Mouse (Mus musculus): ENCODE measurements around the gene Jsrp1. TPM values are rescaled to one million over a fixed set of nuclear protein-coding genes. Genes with fewer than 3 reads are reported as not detected.

Jsrp1 gene
- polyA plus RNA-seq, 1 experiment from 2014 or later = 5.6 TPM

GRCm38 (mm10) chr10:80808099-80808984 is 5.0 kb downstream of the Jsrp1 start:
- Histone ChIP-seq H3K9me3 (replicated peaks; ENCODE audit: control insufficient read depth, low read length) (no peaks in the 10 kb centered on the region), H3K4me1 (ENCODE audit: control insufficient read depth, insufficient read depth, low read length) (peaks cover 50% of the 10 kb centered on the region), H3K4me2 (ENCODE audit: low read depth, low read length) (peak overlapping the region; percentile 89), H3K27ac (ENCODE audit: low read length) (peak overlapping the region; percentile 84), H3K27me3 (ENCODE audit: control insufficient read depth, insufficient read depth, low read length) (peaks cover 4% of the 10 kb centered on the region; the same call in 1 of the 2 replicates), H3K9ac (ENCODE audit: low read length) (peak overlapping the region; percentile 67), H3K36me3 (ENCODE audit: control insufficient read depth, insufficient read depth) (peaks cover 11% of the 10 kb centered on the region), H3K4me3 (ENCODE audit: low read length) (peak overlapping the region; percentile 29)
- WGBS = 25% methylated on average over 40 of the region's 40 CpGs
- no peak for ATAC-seq (replicated peaks; ENCODE audit: extremely low read depth, insufficient read depth, low FRiP score)

GRCm38 (mm10) chr10:80807057-80807627 is 6.2 kb downstream of the Jsrp1 start:
- Histone ChIP-seq H3K4me3 (ENCODE audit: low read length) (peak overlapping the region; percentile 57), H3K9me3 (replicated peaks; ENCODE audit: control insufficient read depth, low read length) (no peaks in the 10 kb centered on the region), H3K27me3 (ENCODE audit: control insufficient read depth, insufficient read depth, low read length) (peaks cover 2% of the 10 kb centered on the region; the same call in 1 of the 2 replicates), H3K4me2 (ENCODE audit: low read depth, low read length) (peak overlapping the region; percentile 89), H3K4me1 (ENCODE audit: control insufficient read depth, insufficient read depth, low read length) (peaks cover 50% of the 10 kb centered on the region), H3K36me3 (ENCODE audit: control insufficient read depth, insufficient read depth) (peaks cover 23% of the 10 kb centered on the region), H3K9ac (ENCODE audit: low read length) (peak overlapping the region; percentile 73), H3K27ac (ENCODE audit: low read length) (peak overlapping the region; percentile 84)
- WGBS = under 1% methylated on average over 58 of the region's 58 CpGs
- ATAC-seq (replicated peaks; ENCODE audit: extremely low read depth, insufficient read depth, low FRiP score) = peak; percentile 75

GRCm38 (mm10) chr10:80806341-80807056 is 6.8 kb downstream of the Jsrp1 start:
- Histone ChIP-seq H3K9ac (ENCODE audit: low read length) (peak overlapping the region; percentile 73), H3K36me3 (ENCODE audit: control insufficient read depth, insufficient read depth) (peaks cover 30% of the 10 kb centered on the region), H3K4me1 (ENCODE audit: control insufficient read depth, insufficient read depth, low read length) (peaks cover 50% of the 10 kb centered on the region), H3K9me3 (replicated peaks; ENCODE audit: control insufficient read depth, low read length) (no peaks in the 10 kb centered on the region), H3K27me3 (ENCODE audit: control insufficient read depth, insufficient read depth, low read length) (peaks cover 2% of the 10 kb centered on the region; the same call in 1 of the 2 replicates), H3K4me3 (ENCODE audit: low read length) (peak overlapping the region; percentile 57), H3K4me2 (ENCODE audit: low read depth, low read length) (peak overlapping the region; percentile 89), H3K27ac (ENCODE audit: low read length) (peak overlapping the region; percentile 84)
- 50% methylated on average over 34 of the region's 34 CpGs for WGBS
- no peak for ATAC-seq (replicated peaks; ENCODE audit: extremely low read depth, insufficient read depth, low FRiP score)

- H3K4me1 ChIP-seq (ENCODE audit: control insufficient read depth, insufficient read depth, low read length) = peaks cover 50% of the 10 kb centered on the region
- H3K36me3 ChIP-seq (ENCODE audit: control insufficient read depth, insufficient read depth) = peaks cover 34% of the 10 kb centered on the region
- ATAC-seq (replicated peaks; ENCODE audit: extremely low read depth, insufficient read depth, low FRiP score) = peak; percentile 25; the same call in 1 of the 2 replicates
- peaks cover 2% of the 10 kb centered on the region; the same call in 1 of the 2 replicates for H3K27me3 ChIP-seq (ENCODE audit: control insufficient read depth, insufficient read depth, low read length)
- H3K4me3 ChIP-seq (ENCODE audit: low read length) = no peak overlapping the region
- H3K9me3 ChIP-seq (replicated peaks; ENCODE audit: control insufficient read depth, low read length) = no peaks in the 10 kb centered on the region
- H3K9ac ChIP-seq (ENCODE audit: low read length) = no peak overlapping the region
- WGBS = 16% methylated on average over 3 of the region's 3 CpGs
- no peak overlapping the region for H3K4me2 ChIP-seq (ENCODE audit: low read depth, low read length)
- H3K27ac ChIP-seq (ENCODE audit: low read length) = no peak overlapping the region
Measured at GRCm38 (mm10) chr10:80805925-80806324, 7.4 kb downstream of the Jsrp1 start.

GRCm38 (mm10) chr10:80805322-80805721 is 8.0 kb downstream of the Jsrp1 start:
- H3K36me3 ChIP-seq (ENCODE audit: control insufficient read depth, insufficient read depth) = peaks cover 34% of the 10 kb centered on the region
- no peak overlapping the region for H3K27ac ChIP-seq (ENCODE audit: low read length)
- 78% methylated on average over 5 of the region's 5 CpGs for WGBS
- H3K27me3 ChIP-seq (ENCODE audit: control insufficient read depth, insufficient read depth, low read length) = peaks cover 2% of the 10 kb centered on the region; the same call in 1 of the 2 replicates
- H3K4me2 ChIP-seq (ENCODE audit: low read depth, low read length) = no peak overlapping the region
- ATAC-seq (replicated peaks; ENCODE audit: extremely low read depth, insufficient read depth, low FRiP score) = no peak
- H3K4me3 ChIP-seq (ENCODE audit: low read length) = no peak overlapping the region
- peaks cover 48% of the 10 kb centered on the region for H3K4me1 ChIP-seq (ENCODE audit: control insufficient read depth, insufficient read depth, low read length)
- H3K9ac ChIP-seq (ENCODE audit: low read length) = peak overlapping the region; percentile 49; the same call in 1 of the 2 replicates
- H3K9me3 ChIP-seq (replicated peaks; ENCODE audit: control insufficient read depth, low read length) = no peaks in the 10 kb centered on the region

GRCm38 (mm10) chr10:80804916-80805315 is 8.4 kb downstream of the Jsrp1 start, which contains the start of gene Amh:
Gene Amh, plus strand, starts transcription at chr10:80805243.
- no peak within 1 kb of the TSS for H3K4me3 ChIP-seq (ENCODE audit: low read length)
- 49% methylated on average over 6 of the region's 6 CpGs for WGBS
- H3K27ac ChIP-seq (ENCODE audit: low read length) = no peak within 1 kb of the TSS
- no peak within 1 kb of the TSS for H3K4me2 ChIP-seq (ENCODE audit: low read depth, low read length)
- H3K27me3 ChIP-seq (ENCODE audit: control insufficient read depth, insufficient read depth, low read length) = peaks cover 2% of the 10 kb centered on the region; the same call in 1 of the 2 replicates
- no peaks in the 10 kb centered on the region for H3K9me3 ChIP-seq (replicated peaks; ENCODE audit: control insufficient read depth, low read length)
- ATAC-seq (replicated peaks; ENCODE audit: extremely low read depth, insufficient read depth, low FRiP score) = no peak
- peak within 1 kb of the TSS; percentile 49; the same call in 1 of the 2 replicates for H3K9ac ChIP-seq (ENCODE audit: low read length)
- peaks cover 47% of the 10 kb centered on the region for H3K4me1 ChIP-seq (ENCODE audit: control insufficient read depth, insufficient read depth, low read length)
- H3K36me3 ChIP-seq (ENCODE audit: control insufficient read depth, insufficient read depth) = peaks cover 37% of the 10 kb centered on the region

- ATAC-seq (replicated peaks; ENCODE audit: extremely low read depth, insufficient read depth, low FRiP score) = no peak
- WGBS = 97% methylated on average over 2 of the region's 2 CpGs
- Histone ChIP-seq H3K36me3 (ENCODE audit: control insufficient read depth, insufficient read depth) (peaks cover 37% of the 10 kb centered on the region), H3K4me1 (ENCODE audit: control insufficient read depth, insufficient read depth, low read length) (peaks cover 48% of the 10 kb centered on the region), H3K4me3 (ENCODE audit: low read length) (no peak overlapping the region), H3K27ac (ENCODE audit: low read length) (no peak overlapping the region), H3K9ac (ENCODE audit: low read length) (peak overlapping the region; percentile 49; the same call in 1 of the 2 replicates), H3K4me2 (ENCODE audit: low read depth, low read length) (no peak overlapping the region), H3K9me3 (replicated peaks; ENCODE audit: control insufficient read depth, low read length) (no peaks in the 10 kb centered on the region), H3K27me3 (ENCODE audit: control insufficient read depth, insufficient read depth, low read length) (peaks cover 2% of the 10 kb centered on the region; the same call in 1 of the 2 replicates)
Measured at GRCm38 (mm10) chr10:80804340-80804739, 9.0 kb downstream of the Jsrp1 start.

- H3K27me3 ChIP-seq (ENCODE audit: control insufficient read depth, insufficient read depth, low read length) = peaks cover 2% of the 10 kb centered on the region; the same call in 1 of the 2 replicates
- H3K4me2 ChIP-seq (ENCODE audit: low read depth, low read length) = no peak overlapping the region
- no peak overlapping the region for H3K4me3 ChIP-seq (ENCODE audit: low read length)
- peaks cover 35% of the 10 kb centered on the region for H3K4me1 ChIP-seq (ENCODE audit: control insufficient read depth, insufficient read depth, low read length)
- H3K9ac ChIP-seq (ENCODE audit: low read length) = no peak overlapping the region
- ATAC-seq (replicated peaks; ENCODE audit: extremely low read depth, insufficient read depth, low FRiP score) = no peak
- no peak overlapping the region for H3K27ac ChIP-seq (ENCODE audit: low read length)
- 72% methylated on average over 3 of the region's 3 CpGs for WGBS
- H3K9me3 ChIP-seq (replicated peaks; ENCODE audit: control insufficient read depth, low read length) = no peaks in the 10 kb centered on the region
- peaks cover 37% of the 10 kb centered on the region for H3K36me3 ChIP-seq (ENCODE audit: control insufficient read depth, insufficient read depth)
Measured at GRCm38 (mm10) chr10:80802996-80803395, 10.3 kb downstream of the Jsrp1 start.
